ENCODE assay signal across 8 mouse cellular contexts in genomic region chr14:31272164-31272563, GRCm38 (mm10). TPM values are rescaled to one million over a fixed set of nuclear protein-coding genes. Genes with fewer than 3 reads are reported as not detected.
DNase-seq lines count a peak whose midpoint lies in the region.

No protein-coding gene starts in this region.

- intact Hi-C loops in gastrocnemius, postnatal 36 days (cut with DNase I): loop anchor here (2.0 kb wide), 1 partner anchor 201 kb away; no protein-coding TSS in a partner anchor

- peak; percentile 66 to 78 for DNase-seq in CD8-positive naive resting alpha-beta T cell, adult 2 months (ENCODE audit: low read depth in 2 of 2, low spot score in 2 of 2)
- peak; percentile 55 for DNase-seq in WW6 (ENCODE audit: low read depth, low spot score)
- DNase-seq in cerebellum, postnatal 14 days: peak; percentile 84 to 92
- peak; percentile 64 to 69 for DNase-seq in gastrocnemius, postnatal 36 days
- DNase-seq in layer of hippocampus, adult 9-10 months (ENCODE audit: low spot score): peak; percentile 73
- DNase-seq in lung, postnatal 14 days: peak; percentile 87
- peak; percentile 73 for DNase-seq in right cerebral cortex, postnatal 25 days
- peak; percentile 79 for DNase-seq in urinary bladder, postnatal 25 days (ENCODE audit: low spot score)

RNA-seq across cellular contexts. Expression of gene Bap1, which starts 20.9 kb away (rescaled TPM):
- total RNA-seq in gastrocnemius, postnatal 36 days (2021): 10 to 100 TPM; 41.5 to 43.2 TPM

RNA-seq across cellular contexts. Expression of gene Phf7, which starts 21.0 kb away (rescaled TPM):
- total RNA-seq in gastrocnemius, postnatal 36 days (2021): 1 to 10 TPM; 6.8 to 8.6 TPM

RNA-seq across cellular contexts. Expression of gene Dnah1, which starts 51.5 kb away (rescaled TPM):
- total RNA-seq in gastrocnemius, postnatal 36 days (2021): under 1 TPM; 0.10 to 0.17 TPM

RNA-seq across cellular contexts. Expression of gene Sema3g, which starts 54.5 kb away (rescaled TPM):
- 1 to 10 TPM; 6.0 to 8.1 TPM for total RNA-seq in gastrocnemius, postnatal 36 days (2021)

RNA-seq across cellular contexts. Expression of gene Nisch, which starts 55.4 kb away (rescaled TPM):
- total RNA-seq in gastrocnemius, postnatal 36 days (2021): 10 to 100 TPM; 54.4 to 63.2 TPM

Comparison
In these comparisons a context has a peak if more than half of its experiments do, and no peak if none do; other contexts are left out.
1. Peak in every context shown above with its lines: DNase-seq.